Mouse (Mus musculus) liver, adult (tissue): ENCODE measurements around the gene Hamp.

Experiments used
- GATA4 ChIP-seq: IDR thresholded peaks from 2 replicates; pipeline ENCODE4 v1.6.1; 2014; ENCODE audit warnings: mild to moderate bottlenecking, low read length; ENCODE audit not compliant: insufficient replicate concordance

Hamp gene

GRCm38 (mm10) chr7:30943909-30944635 is at the start of gene Hamp:
Gene Hamp (minus strand): TSS chr7:30944032.
- TF ChIP-seq GATA4, result peak; percentile 85; the same call in 1 of the 2 replicates

DNA sequence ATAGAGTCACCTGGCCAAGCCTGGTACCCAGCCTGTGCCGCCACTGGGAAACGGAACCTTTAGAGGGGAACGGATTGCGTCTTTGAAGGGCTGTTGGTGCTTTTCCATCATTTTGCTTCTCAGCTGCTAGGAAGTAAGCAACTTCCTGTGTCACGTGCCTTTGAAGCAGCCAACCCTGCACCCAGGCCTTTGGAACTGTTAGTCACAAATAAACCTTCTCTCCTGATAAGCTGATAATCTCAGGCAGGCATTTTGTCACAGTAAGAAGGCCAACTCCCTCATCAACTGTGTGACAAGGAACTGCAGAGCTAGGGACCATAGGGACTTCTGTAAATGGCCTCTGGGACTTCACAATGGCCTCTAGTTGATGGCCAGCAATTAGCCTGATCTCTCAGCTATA is 48.3 kb upstream of the Hamp start:
- no peak for TF ChIP-seq GATA4

GRCm38 (mm10) chr7:30988519-30989162 is 44.8 kb upstream of the Hamp start:
- TF ChIP-seq GATA4, result peak; percentile 15; the same call in 1 of the 2 replicates

GRCm38 (mm10) chr7:30985357-30985756 is 41.5 kb upstream of the Hamp start:
- TF ChIP-seq GATA4, result peak; percentile 52; the same call in 1 of the 2 replicates

DNA sequence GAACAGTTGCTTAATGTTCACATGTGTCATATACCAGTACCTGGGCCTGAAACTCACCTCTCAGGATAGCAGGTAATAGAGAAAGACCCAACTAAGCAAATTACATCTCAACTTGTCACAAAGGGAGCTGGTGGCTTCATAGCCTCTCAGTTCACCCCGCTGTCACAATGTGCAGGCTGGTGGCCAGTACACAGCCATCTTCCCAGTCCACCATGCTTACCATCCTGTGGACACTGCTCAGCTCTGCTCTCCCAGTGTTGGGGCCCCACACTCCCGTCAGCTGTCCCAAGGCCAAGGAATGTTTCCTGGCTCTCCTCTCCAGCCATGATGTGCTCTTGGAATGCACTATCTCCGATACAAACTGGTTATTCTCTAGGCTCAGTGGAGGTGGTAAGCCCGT is 37.9 kb upstream of the Hamp start:
- TF ChIP-seq GATA4, result no peak

DNA sequence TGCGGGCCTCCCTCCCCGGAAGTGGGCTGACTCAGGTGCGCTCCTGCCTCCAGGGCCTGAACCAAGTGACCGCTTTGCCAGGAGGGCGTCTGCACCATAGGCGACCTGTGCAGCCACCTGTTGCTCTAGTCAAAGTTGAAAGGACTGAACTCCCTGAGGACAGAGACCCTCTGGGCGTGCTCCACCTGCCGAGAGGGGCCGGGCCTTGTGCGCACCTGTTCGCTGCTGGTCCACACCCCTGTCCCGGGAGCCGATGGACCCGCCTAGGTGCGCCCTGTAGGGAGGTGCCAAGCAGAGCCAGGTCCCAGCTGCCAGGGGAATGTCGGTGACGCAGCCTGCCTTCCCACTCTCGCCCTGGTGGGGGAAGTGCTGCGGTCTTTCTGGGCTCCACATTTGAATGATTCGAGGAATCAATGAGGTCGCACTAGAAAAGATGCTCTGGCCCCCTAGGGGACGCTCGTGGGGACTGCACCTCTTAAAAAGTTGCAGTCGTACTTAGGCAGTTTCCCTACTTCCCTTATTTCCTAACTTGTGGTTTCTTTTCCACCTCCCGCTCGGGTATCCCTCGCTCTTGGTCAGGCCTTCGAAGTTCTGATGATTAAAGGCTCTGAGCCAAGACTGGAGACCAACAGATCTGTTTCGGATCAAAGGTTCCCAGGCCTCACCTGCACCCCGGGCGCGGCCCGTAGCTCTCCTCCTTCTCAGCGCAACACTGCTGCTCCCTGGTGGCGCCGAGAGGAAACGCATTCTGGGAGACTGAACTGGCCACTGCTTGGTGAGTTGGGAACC is 29.9 kb upstream of the Hamp start, which contains the start of gene Fam187b:
Gene Fam187b, plus strand, starts transcription at position 290 of the 789 bp plus-strand sequence.
- TF ChIP-seq GATA4, result peak; percentile 1; the same call in 1 of the 2 replicates

DNA sequence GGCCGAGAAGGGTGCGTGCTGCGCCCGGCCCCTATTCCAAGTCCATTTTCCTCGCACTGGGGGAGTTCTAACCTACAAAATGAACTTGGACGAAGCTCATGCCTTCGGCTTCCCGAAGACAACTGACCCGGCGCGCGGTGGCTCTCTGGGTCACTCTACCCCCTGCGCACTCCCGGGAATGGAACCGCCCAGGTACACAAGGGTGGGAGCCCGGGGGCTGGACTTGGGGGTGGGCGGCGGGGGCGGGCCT is 29.3 kb upstream of the Hamp start, which contains the start of gene Lsr:
Gene Lsr, minus strand, starts transcription at position 214 of the 250 bp plus-strand sequence.
- TF ChIP-seq GATA4, result no peak

- no peak for TF ChIP-seq GATA4
Measured at GRCm38 (mm10) chr7:30972426-30973250, 28.8 kb upstream of the Hamp start.

- no peak for TF ChIP-seq GATA4
Measured at GRCm38 (mm10) chr7:30971901-30972300, 28.1 kb upstream of the Hamp start.

DNA sequence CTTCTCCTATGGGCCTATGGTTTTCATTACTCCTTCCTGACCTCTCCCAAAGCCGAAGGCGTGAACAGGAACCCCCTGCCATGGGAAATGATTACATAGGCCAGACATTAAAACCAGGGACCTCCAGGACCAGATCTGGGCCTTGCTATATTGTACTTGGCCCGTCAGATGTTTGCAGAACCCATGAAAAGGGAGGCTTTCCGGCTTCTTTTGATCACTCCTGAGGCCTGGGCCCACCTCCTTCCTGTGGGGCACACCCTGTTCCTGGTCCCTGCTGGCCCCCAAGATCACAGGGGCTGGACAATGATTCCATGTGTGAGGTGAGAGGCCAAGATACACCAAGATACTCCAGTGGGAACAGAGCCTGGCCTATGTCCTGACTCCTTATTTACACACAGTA is 25.3 kb upstream of the Hamp start:
- TF ChIP-seq GATA4, result no peak

- no peak for TF ChIP-seq GATA4
Measured at GRCm38 (mm10) chr7:30968611-30969010, 24.8 kb upstream of the Hamp start.

DNA sequence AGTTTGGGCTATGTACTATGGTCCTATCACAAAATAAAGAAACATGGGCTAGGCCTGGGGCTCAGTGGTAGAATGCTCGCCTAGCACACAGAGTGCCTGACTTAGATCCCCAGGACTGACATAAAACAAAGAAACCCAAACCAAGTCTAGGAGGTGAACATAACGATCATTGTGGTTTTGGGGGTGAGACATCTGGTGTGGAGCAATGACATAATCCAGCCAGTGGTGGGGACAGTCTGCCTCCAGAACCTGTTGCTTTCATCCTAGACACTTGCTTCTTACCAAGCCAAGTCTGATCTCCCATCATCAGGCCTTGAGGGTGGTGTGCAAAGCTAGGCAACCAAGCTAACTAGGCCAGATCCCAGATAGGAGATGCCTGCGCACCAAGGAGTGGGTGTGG is 22.8 kb upstream of the Hamp start:
- no peak for TF ChIP-seq GATA4

DNA sequence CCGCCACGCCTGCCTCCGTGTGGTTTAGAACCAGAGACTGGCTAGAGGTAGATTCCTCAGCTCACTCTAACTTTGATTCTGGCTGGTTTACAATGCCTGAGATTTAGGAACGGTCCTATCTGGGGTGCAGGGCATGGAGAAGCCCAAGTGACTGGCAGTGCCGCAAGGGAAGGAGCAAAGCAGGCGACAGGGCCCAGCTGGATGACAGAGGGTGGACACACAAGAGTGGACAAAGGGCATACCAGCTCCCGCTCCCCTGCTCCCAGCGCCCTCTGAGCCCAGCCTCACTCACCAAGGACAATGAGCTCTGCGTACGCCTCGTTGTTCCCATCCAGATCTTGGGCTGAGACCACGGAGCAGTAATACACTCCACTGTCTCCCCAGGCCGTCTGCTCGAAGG is 21.8 kb upstream of the Hamp start:
- no peak for TF ChIP-seq GATA4

DNA sequence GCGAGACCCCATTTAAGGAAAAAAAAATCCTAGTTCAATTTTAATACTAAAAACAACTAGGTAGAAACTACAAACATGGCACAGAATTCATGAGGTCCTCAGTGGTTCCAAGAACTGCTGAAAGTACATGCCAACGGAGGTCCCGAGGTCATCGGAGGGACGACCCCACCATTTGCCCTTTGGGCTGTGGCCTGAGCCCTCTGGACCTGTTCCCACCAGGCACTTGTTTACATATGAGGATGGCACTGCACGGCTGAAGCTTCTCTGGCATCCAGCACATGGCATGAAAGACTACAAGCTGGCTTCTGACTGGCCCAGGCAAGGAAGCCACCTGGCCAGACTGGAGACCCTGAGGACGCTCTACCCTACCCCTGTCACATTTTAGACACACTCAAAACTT is 20.5 kb upstream of the Hamp start:
- TF ChIP-seq GATA4, result no peak

DNA sequence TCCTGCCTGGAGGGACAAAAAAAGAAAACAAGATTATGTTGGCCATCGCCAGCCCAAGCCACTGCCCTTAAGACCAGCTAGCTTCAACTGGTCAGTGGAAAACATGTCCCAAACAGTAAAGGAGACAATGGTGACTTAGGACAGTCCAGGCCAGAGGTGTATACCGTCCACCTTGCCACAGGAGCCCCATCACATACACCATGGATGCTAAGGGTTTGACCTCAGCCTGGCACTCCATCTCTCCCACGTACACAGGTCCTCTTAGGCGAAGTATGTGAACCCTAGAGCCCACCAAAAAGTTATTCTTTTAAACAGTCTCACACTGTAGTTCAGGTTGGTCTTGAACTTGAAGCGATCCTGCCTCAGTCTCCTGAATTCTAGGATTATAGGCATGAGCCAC is 19.0 kb upstream of the Hamp start:
- TF ChIP-seq GATA4, result no peak

GRCm38 (mm10) chr7:30959786-30960349 is 16.0 kb upstream of the Hamp start:
- TF ChIP-seq GATA4, result no peak
